Mouse (Mus musculus) frontal cortex, postnatal 36 days (tissue): ENCODE results near the gene Ubac2.

Source experiments
- DNase-seq, 2 experiments: peaks; one replicate each; pipeline ENCODE4 v3.0.0; 2022; ENCODE audit warnings: low spot score in 2 of 2

Gene Ubac2

GRCm38 (mm10) chr14:121949897-121950296, 71.5 kb downstream of the Ubac2 start:
- no peak for DNase-seq

DNA sequence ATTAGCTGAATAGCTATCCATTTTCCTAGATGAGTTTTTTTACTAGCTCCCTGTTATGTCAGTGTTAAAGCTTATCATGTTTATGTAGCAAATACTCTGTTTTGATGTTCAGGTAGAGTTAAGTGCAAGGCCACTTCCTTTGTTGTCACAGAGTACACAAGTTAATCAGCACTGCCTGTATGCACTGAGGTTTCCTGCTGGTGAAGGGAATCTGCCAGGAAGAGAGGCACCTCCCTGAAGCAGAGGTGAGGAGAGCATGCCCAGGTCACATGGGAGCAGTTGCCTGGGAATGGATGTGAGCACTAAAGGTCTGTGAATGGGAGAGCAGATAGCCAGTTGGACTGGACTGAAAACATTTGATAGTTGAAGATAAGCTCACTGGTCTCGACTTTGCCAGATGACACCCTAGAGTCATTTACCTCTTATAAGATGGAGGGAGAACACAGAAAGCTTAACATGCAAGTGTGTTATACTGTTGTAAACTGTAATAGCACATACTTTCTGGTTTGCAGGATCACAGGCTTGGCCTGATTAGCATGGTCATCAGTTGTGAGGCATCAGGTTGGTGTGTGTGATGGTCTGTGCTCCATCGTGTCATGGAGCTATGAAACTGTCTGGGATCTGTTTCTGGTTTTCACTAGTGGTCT, 73.1 kb downstream of the Ubac2 start:
- no peak for DNase-seq

DNA sequence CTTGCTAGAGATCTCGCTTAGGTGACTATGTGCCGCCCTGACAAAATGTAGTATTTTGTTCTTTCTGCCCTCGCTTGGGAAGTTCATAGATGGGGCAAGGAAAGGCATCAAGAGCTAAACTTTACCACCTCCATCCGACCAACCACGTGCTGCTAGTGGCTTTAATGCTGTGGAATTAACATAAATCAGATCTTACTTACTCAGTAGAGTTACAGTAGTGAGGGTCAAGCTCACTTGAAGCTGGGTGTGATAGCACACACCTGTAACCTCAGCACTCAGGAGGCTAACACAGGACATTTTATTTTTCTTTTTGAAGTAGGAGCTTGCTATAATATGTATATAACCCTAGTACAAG, 73.6 kb downstream of the Ubac2 start:
- no peak for DNase-seq

DNA sequence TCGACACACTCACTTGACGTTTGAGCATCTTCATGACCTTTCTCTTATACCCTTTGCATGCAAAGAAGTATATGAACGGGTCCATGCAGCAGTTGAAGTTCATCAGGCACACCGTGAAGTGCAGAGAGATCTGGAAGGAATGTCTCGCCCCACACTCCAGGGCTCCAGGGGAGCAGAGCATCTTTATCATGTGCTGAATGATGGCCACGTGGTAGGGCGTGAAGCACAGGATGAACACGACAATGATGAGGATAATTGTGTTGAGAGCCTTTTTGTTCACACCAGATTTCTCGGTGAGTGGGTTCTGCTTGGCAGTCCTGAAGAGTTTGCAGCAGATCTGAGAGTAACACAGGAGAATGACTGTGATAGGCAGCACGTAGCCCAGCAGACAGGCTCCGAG, 75.7 kb downstream of the Ubac2 start:
- DNase-seq = no peak

DNA sequence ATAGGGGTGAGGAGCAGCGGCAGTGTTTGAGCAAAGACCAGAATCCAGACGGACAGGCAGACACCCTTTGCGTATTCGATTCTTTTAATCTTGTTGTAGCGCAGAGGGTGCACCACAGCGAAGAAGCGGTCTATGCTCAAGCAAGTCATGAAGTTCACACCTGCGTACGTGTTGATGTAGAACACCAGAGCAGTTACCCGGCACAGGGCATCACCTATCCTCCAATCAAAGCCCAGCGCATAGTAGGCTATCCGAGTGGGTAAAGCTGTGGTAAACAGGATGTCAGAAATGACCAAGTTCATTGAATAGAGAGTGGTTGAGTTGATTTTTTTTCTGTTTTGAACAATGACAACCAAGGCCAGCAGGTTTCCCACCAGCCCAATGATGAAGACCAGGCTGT, 76.2 kb downstream of the Ubac2 start:
- DNase-seq = no peak

- no peak for DNase-seq
Measured at GRCm38 (mm10) chr14:121955176-121955795, 76.9 kb downstream of the Ubac2 start.

DNA sequence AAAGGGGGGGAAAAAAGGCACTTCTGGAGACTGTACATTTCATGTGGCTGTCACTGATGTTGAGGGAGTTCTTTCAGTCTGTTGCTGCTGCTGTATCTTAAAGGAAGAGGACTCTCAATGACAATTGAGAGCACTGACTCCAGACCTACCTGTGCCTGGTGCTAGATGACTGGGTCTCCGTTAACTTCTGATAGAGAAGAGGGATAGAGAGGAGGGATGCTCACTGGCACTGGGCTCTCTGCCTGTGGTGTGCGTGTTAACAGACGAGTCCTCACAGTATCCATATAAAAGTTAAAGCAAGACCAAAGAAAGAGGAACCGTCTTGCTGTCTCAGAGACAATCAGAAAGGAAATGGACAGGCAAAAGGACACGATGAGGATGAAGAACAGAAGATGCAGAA, 77.9 kb downstream of the Ubac2 start:
- DNase-seq = no peak

- DNase-seq = no peak
Measured at GRCm38 (mm10) chr14:121957176-121957871, 78.9 kb downstream of the Ubac2 start.

DNA sequence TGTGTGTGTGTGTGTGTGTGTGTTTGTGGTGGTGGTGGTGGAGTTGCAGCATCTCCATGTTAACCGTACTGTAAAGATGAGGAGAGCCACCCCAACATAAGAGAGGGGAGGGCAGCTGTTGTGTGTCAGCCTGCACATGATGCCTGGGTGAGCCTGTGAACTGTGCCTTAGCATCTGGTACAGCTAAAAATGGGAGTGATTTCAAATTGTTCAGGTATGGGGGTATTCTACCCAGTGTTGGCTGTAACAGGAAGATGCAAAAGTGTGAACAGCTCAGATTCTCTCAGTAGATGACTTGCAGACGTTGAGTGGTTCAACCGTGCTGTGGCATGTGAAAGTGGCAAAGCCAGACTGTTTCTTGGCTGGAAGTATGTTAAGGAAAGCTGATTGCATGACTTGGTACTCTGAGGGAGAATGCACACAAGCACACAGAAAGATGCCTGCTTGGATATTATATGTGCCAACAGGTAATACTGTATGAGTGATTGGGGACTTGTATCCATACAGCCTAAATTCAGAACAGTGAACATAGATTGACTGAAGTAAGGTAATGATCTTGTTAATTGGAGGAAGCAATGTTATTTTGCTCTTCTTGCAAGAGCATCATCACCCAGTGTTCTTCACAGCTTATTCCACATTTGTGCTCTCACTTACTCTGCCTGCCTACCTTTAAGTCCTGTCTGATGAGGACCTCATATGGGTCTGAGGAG, 79.8 kb downstream of the Ubac2 start:
- no peak for DNase-seq

GRCm38 (mm10) chr14:121958751-121959537, 80.5 kb downstream of the Ubac2 start:
- DNase-seq = no peak

GRCm38 (mm10) chr14:121959538-121959980, 81.1 kb downstream of the Ubac2 start:
- DNase-seq = no peak

- no peak for DNase-seq
Measured at GRCm38 (mm10) chr14:121960031-121960430, 81.6 kb downstream of the Ubac2 start.

DNA sequence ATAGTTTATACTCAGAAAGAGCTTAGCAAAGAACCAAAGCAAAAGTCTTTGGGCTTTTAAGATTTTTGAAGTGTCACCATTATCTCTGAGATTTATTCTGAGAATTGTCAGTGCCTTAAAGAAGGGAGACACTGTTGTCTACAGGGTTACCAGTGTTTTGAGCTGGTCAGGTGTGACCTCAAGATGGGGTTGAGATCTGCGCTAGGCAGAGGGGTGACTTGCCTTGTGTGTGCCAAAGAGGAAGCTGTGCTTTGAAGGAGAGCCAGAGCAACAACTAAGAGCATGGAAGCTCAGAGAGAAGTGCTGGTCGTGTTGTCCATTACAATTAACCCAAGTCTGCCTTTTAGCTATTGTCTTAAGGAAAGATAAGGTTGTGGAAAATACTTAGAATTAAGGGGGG, 82.1 kb downstream of the Ubac2 start:
- DNase-seq = no peak

GRCm38 (mm10) chr14:121960997-121961396, 82.6 kb downstream of the Ubac2 start:
- DNase-seq = no peak

- DNase-seq = no peak
Measured at GRCm38 (mm10) chr14:121961496-121962127, 83.2 kb downstream of the Ubac2 start.

DNA sequence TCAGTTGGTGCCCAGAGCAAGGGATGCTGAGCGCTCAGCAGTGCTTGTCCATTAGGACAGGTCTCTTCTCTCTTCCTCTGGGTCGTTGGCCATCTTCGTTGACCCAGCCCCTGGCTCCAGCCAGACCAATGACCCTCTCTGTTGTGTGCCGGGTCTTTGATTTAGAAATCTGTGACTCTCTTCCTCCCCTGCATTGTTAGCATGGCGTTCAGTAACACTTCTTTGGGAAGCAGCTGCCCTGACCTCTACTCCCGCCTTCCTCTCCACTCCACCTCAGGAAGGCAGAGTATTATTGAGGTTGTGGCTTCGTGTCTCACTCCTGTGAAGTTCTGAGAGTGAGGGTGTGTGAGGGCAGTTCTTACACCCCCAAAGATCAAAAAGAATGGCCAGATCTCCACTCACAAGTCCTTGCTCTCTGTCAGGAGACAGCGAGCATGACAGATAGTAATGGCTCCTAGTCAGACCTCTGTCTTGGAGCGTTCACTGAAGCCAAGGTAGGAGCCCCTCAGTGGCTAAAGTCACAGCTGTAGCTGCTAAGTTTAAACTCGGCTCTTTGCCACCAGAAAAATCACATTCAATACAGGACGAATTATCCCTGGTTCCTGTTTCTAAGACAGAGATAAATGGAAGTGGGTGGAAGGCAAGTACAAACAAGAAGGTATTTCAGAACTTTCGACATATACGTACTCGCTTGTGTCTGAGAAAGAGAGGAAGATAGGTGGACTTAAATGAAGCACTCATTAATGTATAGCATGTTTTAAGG, 83.9 kb downstream of the Ubac2 start:
- no peak for DNase-seq

- no peak for DNase-seq
Measured at GRCm38 (mm10) chr14:121963251-121963941, 85.0 kb downstream of the Ubac2 start.

- no peak for DNase-seq
Measured at GRCm38 (mm10) chr14:121963942-121964335, 85.5 kb downstream of the Ubac2 start.

DNA sequence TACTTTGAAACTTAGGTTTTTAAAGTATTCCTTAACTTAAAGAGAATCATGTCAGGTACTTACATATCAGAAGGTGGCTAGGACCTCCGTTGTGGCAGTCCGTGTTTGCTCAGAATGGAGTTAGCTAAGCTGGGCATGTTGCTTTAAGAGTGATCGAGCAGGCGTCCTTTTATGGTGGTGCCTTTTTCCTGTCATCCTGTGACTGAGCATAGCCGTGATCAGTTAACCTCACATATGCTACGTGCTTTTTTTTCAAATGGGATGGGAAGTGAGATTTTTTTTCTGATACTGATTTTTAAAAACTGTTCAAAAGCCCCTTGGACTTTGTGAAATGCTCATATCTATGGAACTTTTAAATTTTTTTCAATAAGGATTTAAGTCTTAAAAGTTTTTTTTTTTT, 86.6 kb downstream of the Ubac2 start, which contains the start of gene Gpr183:
Gene Gpr183 (minus strand): TSS at position 206 of the 400 bp plus-strand sequence.
- no peak for DNase-seq

GRCm38 (mm10) chr14:121965461-121965860, 87.0 kb downstream of the Ubac2 start:
- no peak for DNase-seq
